Mouse (Mus musculus): Measurements from ENCODE around the gene Acin1.

- TF ChIP-seq CTCF (IDR thresholded peaks at IDR 0.05; ENCODE audit: low read depth, low read length) (no peak), POLR2A (IDR thresholded peaks at IDR 0.05; ENCODE audit: extremely low read depth, insufficient read depth, low read length) (no peak)
These were observed 84.1 kb downstream of the Acin1 start for GRCm38 (mm10) chr14:54602613-54603012.
